Mouse (Mus musculus): ENCODE measurements at regions not wholly inside any gene's neighbourhood (a gene's known extent, or its start where the extent isn't known, plus 50 kb on each side); places are given as distances from the start of the nearest gene placed in this dataset.
A peak's percentile ranks its signal among the peaks of the same experiment; 100 is the strongest.

DNA sequence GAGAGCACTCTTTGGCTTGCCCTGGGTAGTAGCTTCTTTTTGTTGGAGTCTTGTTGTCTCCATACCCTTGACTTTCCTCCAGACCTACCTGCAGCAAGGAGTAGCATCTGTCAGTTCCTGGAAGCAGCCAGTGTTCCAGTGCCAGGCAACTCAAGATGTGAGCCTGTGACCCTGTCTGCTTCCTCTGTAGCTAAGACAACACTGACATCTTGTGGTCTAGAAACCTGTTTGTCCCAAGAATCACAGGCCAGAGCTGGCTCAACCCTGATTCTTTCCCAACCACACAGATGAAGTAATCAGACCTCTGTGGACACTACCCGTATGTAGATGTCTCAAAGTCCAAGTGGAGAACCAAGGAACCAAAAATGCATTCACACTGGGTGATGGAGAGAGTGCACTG lies 189.6 kb downstream of the Ccser2 start:
- TF ChIP-seq CTCF (IDR thresholded peaks at IDR 0.05): 0 out of 2 replicates have a peak, but pooled peaks have one; percentile 2
- no peak for TF ChIP-seq EP300 (IDR thresholded peaks at IDR 0.05)

Data from lung, postnatal 0 days (tissue).